Mouse (Mus musculus) lung, embryonic 14.5 days (tissue): Measurements from ENCODE around the gene Cdkn2c. TPM values are rescaled to one million over a fixed set of nuclear protein-coding genes. Genes with fewer than 3 reads are reported as not detected.
A peak's percentile ranks its signal among the peaks of the same experiment; 100 is the strongest.

Source experiments
- ATAC-seq: fragments of 200-750 bp; cut with Nextera tagmentation; 2 replicates; pipeline ENCODE4 v1.8.0; 2017; ENCODE audit warnings: mild to moderate bottlenecking, moderate TSS enrichment, moderate library complexity; ENCODE audit not compliant: insufficient read depth
- DNase-seq: peaks from one replicate; pipeline ENCODE4 v3.0.0-alpha.2; 2015
- H3K27ac ChIP-seq: fragments of 300-500 bp; sonication (generic); 2 replicates; pipeline ENCODE4 v1.5.1; 2014; ENCODE audit warnings: low read depth, mild to moderate bottlenecking, moderate library complexity
- H3K27me3 ChIP-seq: fragments of 300-500 bp; sonication (generic); 2 replicates; pipeline ENCODE4 v1.6.1; 2014; ENCODE audit warnings: low read length, control low read depth; ENCODE audit not compliant: insufficient read depth
- H3K36me3 ChIP-seq: fragments of 300-500 bp; sonication (generic); 2 replicates; pipeline ENCODE4 v1.6.1; 2014; ENCODE audit warnings: control low read depth; ENCODE audit not compliant: insufficient read depth
- H3K4me1 ChIP-seq: fragments of 300-500 bp; sonication (generic); 2 replicates; pipeline ENCODE4 v1.6.1; 2014; ENCODE audit warnings: antibody characterized with exemption, control low read depth; ENCODE audit not compliant: insufficient read depth
- H3K4me2 ChIP-seq: fragments of 300-500 bp; sonication (generic); 2 replicates; pipeline ENCODE4 v1.6.1; 2014; ENCODE audit warnings: mild to moderate bottlenecking
- H3K4me3 ChIP-seq: fragments of 300-500 bp; sonication (generic); 2 replicates; pipeline ENCODE4 v1.5.1; 2014; ENCODE audit warnings: low read depth, low read length
- H3K9ac ChIP-seq: fragments of 300-500 bp; sonication (generic); 2 replicates; pipeline ENCODE4 v1.6.1; 2014
- H3K9me3 ChIP-seq: fragments of 300-500 bp; sonication (generic); 2 replicates; pipeline ENCODE4 v1.6.1; 2016; ENCODE audit warnings: low read depth, low read length, control low read depth
- CTCF ChIP-seq: IDR thresholded peaks from 2 replicates; pipeline ENCODE4 v1.5.1; 2016; ENCODE audit warnings: antibody characterized with exemption, low read depth
- WGBS: fragments of 180-500 bp; shearing (Covaris S2); extraction: QIAGEN DNeasy Blood & Tissue Kit; methylation state at CpG from one replicate; pipeline ENCODE4 v1.1.7; 2014; 5-methylcytosine and 5-hydroxymethylcytosine counted together
- polyA plus RNA-seq: library from polyadenylated mRNA; unstranded; fragments of >200 nt; fragmentation: Nextera tagmentation; extraction: Ambion mirVana; gene quantifications from 2 replicates; pipeline ENCODE4 v1.2.1, GENCODE M21; 2014

The Cdkn2c gene
- polyA plus RNA-seq, 1 experiment from 2014 or later, result 11.0 TPM

DNA sequence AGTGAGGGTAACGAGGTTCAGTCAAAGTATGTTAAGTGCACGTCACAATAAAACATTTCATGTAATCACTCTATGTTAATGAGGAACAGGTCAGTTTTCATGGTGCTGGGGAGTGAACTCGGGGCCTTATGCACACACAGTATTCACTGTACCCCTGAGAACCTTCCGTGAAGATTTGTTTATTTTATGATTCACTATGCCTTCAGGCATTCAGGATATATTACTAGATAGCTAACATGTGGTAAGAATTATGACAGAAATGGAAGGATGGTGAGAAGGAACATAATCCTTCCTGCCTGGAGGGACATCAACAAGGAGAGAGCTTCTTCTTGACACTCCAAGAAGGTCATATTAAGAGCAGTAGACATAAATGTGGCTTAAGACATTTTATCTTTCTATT, 19.7 kb downstream of the Cdkn2c start:
- 55% methylated on average over 4 of the region's 4 CpGs for WGBS

DNA sequence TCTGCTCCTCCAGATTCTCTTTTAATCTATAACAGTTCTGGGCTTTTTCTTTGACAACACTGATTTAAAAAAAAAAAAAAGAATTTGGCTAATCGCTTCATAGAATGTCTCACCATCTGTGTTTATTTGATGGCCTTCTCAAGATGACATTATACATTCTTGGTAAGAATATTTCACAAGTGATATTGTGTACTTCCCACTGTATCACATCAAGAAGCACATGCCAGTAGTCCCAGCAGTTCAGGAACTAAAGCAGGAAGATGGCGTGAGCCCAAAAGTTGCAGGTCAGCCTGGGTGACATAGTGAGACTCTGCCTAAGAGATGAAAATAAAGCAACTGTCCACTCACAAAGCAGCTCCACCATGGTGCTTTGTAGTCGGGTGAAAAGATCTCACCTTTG, 25.5 kb downstream of the Cdkn2c start:
- Histone ChIP-seq H3K4me1 (no peaks in the 10 kb centered on the region), H3K4me3 (no peak overlapping the region), H3K9me3 (no peaks in the 10 kb centered on the region), H3K36me3 (no peaks in the 10 kb centered on the region), H3K27ac (no peak overlapping the region), H3K4me2 (no peak overlapping the region), H3K9ac (no peak overlapping the region), H3K27me3 (no peaks in the 10 kb centered on the region)
- DNase-seq, result peak; percentile 67
- WGBS, result 46% methylated on average over 3 of the region's 3 CpGs
- ATAC-seq, result peak; percentile 70; the same call in 1 of the 2 replicates
- no peak for TF ChIP-seq CTCF

More for the DNA sequence above, 19.7 kb downstream of the Cdkn2c start:
- no peak for TF ChIP-seq CTCF
- Histone ChIP-seq H3K4me2 (no peak overlapping the region), H3K9me3 (no peaks in the 10 kb centered on the region), H3K36me3 (no peaks in the 10 kb centered on the region), H3K4me1 (no peaks in the 10 kb centered on the region), H3K9ac (no peak overlapping the region), H3K27me3 (no peaks in the 10 kb centered on the region), H3K4me3 (no peak overlapping the region), H3K27ac (no peak overlapping the region)
- ATAC-seq, result no peak
- DNase-seq, result no peak

DNA sequence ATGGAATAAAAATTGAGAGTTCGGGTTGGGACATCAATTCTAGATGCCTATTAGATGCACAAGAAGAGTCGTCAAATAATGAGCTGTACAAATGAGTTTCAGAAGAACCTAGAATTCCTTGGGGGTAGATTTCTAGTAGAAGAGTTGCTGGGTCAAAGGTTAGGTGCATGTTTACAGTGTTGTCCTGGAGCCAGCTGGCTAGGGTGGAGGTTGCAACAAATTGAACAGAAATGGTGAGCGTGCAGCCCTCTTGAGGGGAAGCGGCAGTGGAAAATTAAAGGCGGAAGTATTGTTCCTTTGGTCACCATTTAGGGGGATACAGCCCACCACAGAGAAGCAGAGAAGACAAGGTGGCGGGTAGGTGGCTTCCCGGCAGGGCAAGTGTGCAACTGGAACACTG, 26.8 kb downstream of the Cdkn2c start:
- peak; percentile 47 for DNase-seq
- no peak for ATAC-seq
- H3K4me1 ChIP-seq, result no peaks in the 10 kb centered on the region
- H3K27me3 ChIP-seq, result no peaks in the 10 kb centered on the region
- no peak overlapping the region for H3K4me2 ChIP-seq
- no peak overlapping the region for H3K9ac ChIP-seq
- no peak overlapping the region for H3K4me3 ChIP-seq
- H3K27ac ChIP-seq, result no peak overlapping the region
- H3K36me3 ChIP-seq, result no peaks in the 10 kb centered on the region
- WGBS, result 80% methylated on average over 7 of the region's 7 CpGs
- H3K9me3 ChIP-seq, result no peaks in the 10 kb centered on the region
- no peak for TF ChIP-seq CTCF

DNA sequence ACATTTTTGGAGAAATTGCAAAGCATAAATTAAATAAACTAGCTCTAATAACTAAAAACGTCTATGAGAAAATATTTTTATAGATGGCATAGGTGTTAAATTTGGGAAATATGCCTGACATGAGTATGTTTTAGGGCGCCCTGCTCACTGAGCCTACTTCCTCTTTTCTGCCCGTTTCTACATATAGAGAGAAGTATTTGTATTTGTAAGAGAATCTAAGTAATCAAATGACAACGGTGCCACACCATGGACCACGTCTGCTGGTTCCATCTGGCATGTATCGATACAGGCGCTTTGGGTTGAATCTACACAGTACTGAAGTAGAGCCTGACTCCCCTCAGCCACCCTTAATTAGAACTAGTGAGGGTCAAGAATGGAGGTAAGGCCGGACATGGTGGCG, 27.6 kb downstream of the Cdkn2c start:
- no peak overlapping the region for H3K27ac ChIP-seq
- no peak overlapping the region for H3K4me2 ChIP-seq
- no peak for DNase-seq
- no peaks in the 10 kb centered on the region for H3K4me1 ChIP-seq
- WGBS, result 86% methylated on average over 9 of the region's 9 CpGs
- no peak overlapping the region for H3K4me3 ChIP-seq
- no peaks in the 10 kb centered on the region for H3K9me3 ChIP-seq
- no peaks in the 10 kb centered on the region for H3K36me3 ChIP-seq
- no peak overlapping the region for H3K9ac ChIP-seq
- H3K27me3 ChIP-seq, result no peaks in the 10 kb centered on the region
- ATAC-seq, result 0 out of 2 replicates have a peak, but pooled peaks have one; percentile 24
- TF ChIP-seq CTCF, result no peak

GRCm38 (mm10) chr4:109634971-109635370, 32.0 kb downstream of the Cdkn2c start:
- Histone ChIP-seq H3K4me2 (no peak overlapping the region), H3K9me3 (no peaks in the 10 kb centered on the region), H3K9ac (no peak overlapping the region), H3K27ac (no peak overlapping the region), H3K4me1 (no peaks in the 10 kb centered on the region), H3K4me3 (no peak overlapping the region), H3K27me3 (no peaks in the 10 kb centered on the region), H3K36me3 (no peaks in the 10 kb centered on the region)
- DNase-seq, result no peak
- no peak for ATAC-seq
- WGBS, result 88% methylated on average over 2 of the region's 2 CpGs
- TF ChIP-seq CTCF, result peak; percentile 23; the same call in 1 of the 2 replicates

DNA sequence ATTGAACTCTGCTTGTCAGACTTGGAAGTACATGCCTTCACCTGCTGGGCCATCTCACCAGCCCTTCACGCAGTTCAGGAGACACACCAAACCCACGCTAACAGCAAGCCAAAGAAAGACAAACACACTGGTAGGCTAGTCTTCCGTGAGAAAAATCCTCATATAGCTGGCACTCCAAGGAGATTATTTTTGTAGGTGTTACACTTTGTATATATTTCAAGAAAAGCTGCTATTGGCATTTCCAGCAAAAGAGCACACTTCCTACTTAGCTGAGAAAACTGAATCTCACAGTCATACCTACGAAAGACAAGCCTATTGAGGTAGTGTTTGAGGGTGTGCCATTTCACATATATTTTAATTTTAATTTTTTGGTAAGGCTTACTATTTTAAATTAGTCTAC, 36.0 kb downstream of the Cdkn2c start:
- WGBS, result 65% methylated on average over 4 of the region's 4 CpGs
- no peak for DNase-seq
- Histone ChIP-seq H3K27ac (no peak overlapping the region), H3K36me3 (no peaks in the 10 kb centered on the region), H3K4me2 (no peak overlapping the region), H3K27me3 (no peaks in the 10 kb centered on the region), H3K9ac (no peak overlapping the region), H3K4me3 (no peak overlapping the region), H3K9me3 (no peaks in the 10 kb centered on the region), H3K4me1 (no peaks in the 10 kb centered on the region)
- no peak for TF ChIP-seq CTCF
- ATAC-seq, result no peak

- Histone ChIP-seq H3K27me3 (no peaks in the 10 kb centered on the region), H3K9ac (no peak overlapping the region), H3K36me3 (no peaks in the 10 kb centered on the region), H3K4me3 (no peak overlapping the region), H3K4me2 (no peak overlapping the region), H3K4me1 (no peaks in the 10 kb centered on the region), H3K27ac (no peak overlapping the region), H3K9me3 (no peaks in the 10 kb centered on the region)
- WGBS, result 30% methylated on average over 2 of the region's 2 CpGs
- TF ChIP-seq CTCF, result no peak
- peak; percentile 95 for ATAC-seq
- peak; percentile 80 for DNase-seq
Observed at GRCm38 (mm10) chr4:109630215-109630614, 36.8 kb downstream of the Cdkn2c start.

- H3K27me3 ChIP-seq, result no peaks in the 10 kb centered on the region
- WGBS, result 61% methylated on average over 4 of the region's 4 CpGs
- no peak overlapping the region for H3K4me3 ChIP-seq
- H3K9ac ChIP-seq, result no peak overlapping the region
- no peak overlapping the region for H3K27ac ChIP-seq
- TF ChIP-seq CTCF, result no peak
- H3K4me1 ChIP-seq, result no peaks in the 10 kb centered on the region
- ATAC-seq (no peak), DNase-seq (peak; percentile 22)
- no peaks in the 10 kb centered on the region for H3K36me3 ChIP-seq
- H3K9me3 ChIP-seq, result no peaks in the 10 kb centered on the region
- H3K4me2 ChIP-seq, result no peak overlapping the region
Observed at GRCm38 (mm10) chr4:109612596-109612995, 54.4 kb downstream of the Cdkn2c start.

Other genes with a start within 250 kb of the Cdkn2c start
- 54.6 and 54.7 TPM in 2 replicates for gene Rnf11, start 182.5 kb downstream of the Cdkn2c start, polyA plus RNA-seq
- not detected in 2 replicates for gene 4930522H14Rik, start 135.9 kb downstream of the Cdkn2c start, polyA plus RNA-seq
- 30.3 and 32.1 TPM in 2 replicates for gene Faf1, start 9.4 kb upstream of the Cdkn2c start, polyA plus RNA-seq